Mouse (Mus musculus) liver, embryonic 13.5 days (tissue): ENCODE results near the gene Arhgap21. TPM values are rescaled to one million over a fixed set of nuclear protein-coding genes. Genes with fewer than 3 reads are reported as not detected.

ENCODE experiments used
- ATAC-seq: fragments of 200-750 bp; cut with Nextera tagmentation; 2 replicates; pipeline ENCODE4 v1.8.0; 2017; ENCODE audit warnings: low read depth, mild to moderate bottlenecking, moderate number of reproducible peaks, moderate library complexity
- DNase-seq: peaks from one replicate; pipeline ENCODE4 v3.0.0; 2022
- H3K27ac ChIP-seq: fragments of 300-500 bp; sonication (generic); 2 replicates; pipeline ENCODE4 v1.5.1; 2015; ENCODE audit warnings: moderate library complexity, mild to moderate bottlenecking, inconsistent platforms
- H3K27me3 ChIP-seq: fragments of 300-500 bp; sonication (generic); 2 replicates; pipeline ENCODE4 v1.6.1; 2015; ENCODE audit warnings: mild to moderate bottlenecking, inconsistent platforms
- H3K36me3 ChIP-seq: fragments of 300-500 bp; sonication (generic); 2 replicates; pipeline ENCODE4 v1.6.1; 2015; ENCODE audit warnings: mild to moderate bottlenecking, inconsistent platforms
- H3K4me1 ChIP-seq: fragments of 300-500 bp; sonication (generic); replicated peaks from 2 replicates; pipeline ENCODE4 v1.6.1; 2015; ENCODE audit warnings: inconsistent platforms
- H3K4me2 ChIP-seq: fragments of 300-500 bp; sonication (generic); 2 replicates; pipeline ENCODE4 v1.6.1; 2015; ENCODE audit warnings: inconsistent platforms, mild to moderate bottlenecking, moderate library complexity
- H3K4me3 ChIP-seq: fragments of 300-500 bp; sonication (generic); replicated peaks from 2 replicates; pipeline ENCODE4 v1.5.1; 2015; ENCODE audit warnings: mild to moderate bottlenecking, inconsistent platforms
- H3K9ac ChIP-seq: fragments of 300-500 bp; sonication (generic); 2 replicates; pipeline ENCODE4 v1.6.1; 2015; ENCODE audit warnings: mild to moderate bottlenecking, inconsistent platforms
- H3K9me3 ChIP-seq: fragments of 300-500 bp; sonication (generic); replicated peaks from 2 replicates; pipeline ENCODE4 v1.6.1; 2016; ENCODE audit warnings: inconsistent platforms
- whole genome bisulfite sequencing: fragments of 180-500 bp; shearing (Covaris S2); methylation state at CpG from one replicate; pipeline ENCODE4 v1.1.7; 2015; ENCODE audit not compliant: insufficient replicate concordance; 5-methylcytosine and 5-hydroxymethylcytosine counted together
- polyA plus RNA-seq: library from polyadenylated mRNA; unstranded; fragments of >200 nt; fragmentation: Nextera tagmentation; extraction: Ambion mirVana; gene quantifications from 2 replicates; pipeline ENCODE4 v1.2.1, GENCODE M21; 2015

The Arhgap21 gene
- polyA plus RNA-seq, 1 experiment from 2014 or later, result 6.9 TPM

DNA sequence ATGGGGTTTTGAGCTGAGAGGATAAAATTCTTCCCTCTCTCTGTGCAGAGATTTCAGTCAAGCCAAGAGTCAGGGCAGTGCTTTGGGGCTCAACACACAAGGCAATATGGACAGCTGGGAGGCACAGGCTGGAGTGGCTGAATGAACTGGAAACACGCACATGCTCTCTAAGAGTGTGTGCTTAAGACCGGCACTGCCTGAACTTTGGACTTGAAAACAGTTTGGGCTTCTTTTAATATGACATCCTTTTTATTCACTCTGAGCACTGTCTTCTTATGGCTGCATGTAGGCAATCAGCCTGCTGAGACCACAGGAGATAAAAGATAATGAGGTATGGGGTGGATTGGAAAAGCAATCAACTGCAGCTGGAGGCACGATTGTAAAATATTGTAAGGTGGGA, 137.8 kb downstream of the Arhgap21 start:
- H3K36me3 ChIP-seq, result no peaks in the 10 kb centered on the region
- H3K27ac ChIP-seq, result no peak overlapping the region
- H3K9me3 ChIP-seq, result no peaks in the 10 kb centered on the region
- H3K4me1 ChIP-seq, result no peaks in the 10 kb centered on the region
- no peak overlapping the region for H3K4me3 ChIP-seq
- no peak for DNase-seq
- H3K4me2 ChIP-seq, result no peak overlapping the region
- no peak for ATAC-seq
- 67% methylated on average over 3 of the region's 3 CpGs for WGBS
- no peaks in the 10 kb centered on the region for H3K27me3 ChIP-seq
- H3K9ac ChIP-seq, result no peak overlapping the region

DNA sequence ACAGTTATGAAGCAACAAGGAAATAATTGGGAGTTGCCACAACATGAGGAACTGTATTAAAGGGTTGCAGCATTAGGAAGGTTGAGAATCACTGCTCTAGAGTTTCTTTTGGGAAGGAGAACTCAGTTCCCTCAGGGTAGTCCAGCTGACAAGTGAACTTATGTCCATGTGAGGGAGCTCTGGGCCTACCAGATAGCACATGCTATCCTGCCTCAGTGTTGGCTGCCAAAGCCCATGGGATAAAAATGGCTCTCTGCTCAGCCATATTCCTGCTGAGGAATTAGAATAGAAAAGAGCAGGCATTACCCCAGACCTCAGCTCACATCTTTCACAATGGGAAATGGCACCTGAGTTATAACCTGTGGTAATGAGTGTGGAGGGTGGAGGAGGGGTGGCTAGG, 142.4 kb downstream of the Arhgap21 start:
- no peaks in the 10 kb centered on the region for H3K9me3 ChIP-seq
- ATAC-seq, result no peak
- H3K4me3 ChIP-seq, result no peak overlapping the region
- H3K4me1 ChIP-seq, result no peaks in the 10 kb centered on the region
- H3K27me3 ChIP-seq, result no peaks in the 10 kb centered on the region
- H3K36me3 ChIP-seq, result no peaks in the 10 kb centered on the region
- DNase-seq, result no peak
- no peak overlapping the region for H3K9ac ChIP-seq
- no peak overlapping the region for H3K27ac ChIP-seq
- H3K4me2 ChIP-seq, result no peak overlapping the region

DNA sequence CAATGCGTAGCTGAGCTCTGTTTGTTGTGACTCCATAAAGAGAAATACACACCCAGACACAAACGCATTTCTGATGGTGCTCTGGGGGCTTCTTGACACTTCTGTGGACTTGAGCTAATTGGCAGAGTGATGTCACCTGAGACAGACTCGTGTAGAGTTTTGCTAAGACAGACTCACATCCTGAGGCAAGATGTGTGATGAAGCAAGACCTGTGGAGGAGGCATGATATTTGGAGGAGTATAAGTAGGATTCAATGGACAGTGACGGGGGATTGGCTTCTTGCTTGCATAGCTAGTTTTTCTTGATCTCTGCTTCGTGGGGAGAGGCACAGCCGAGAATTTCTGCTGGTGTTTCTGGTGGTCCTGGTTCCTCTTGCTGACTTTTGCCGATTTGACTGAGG, 150.5 kb downstream of the Arhgap21 start:
- Histone ChIP-seq H3K4me2 (no peak overlapping the region), H3K27me3 (no peaks in the 10 kb centered on the region), H3K4me3 (no peak overlapping the region), H3K27ac (no peak overlapping the region), H3K9ac (no peak overlapping the region), H3K9me3 (no peaks in the 10 kb centered on the region), H3K4me1 (no peaks in the 10 kb centered on the region), H3K36me3 (no peaks in the 10 kb centered on the region)
- WGBS, result 63% methylated on average over 7 of the region's 7 CpGs
- no peak for DNase-seq
- no peak for ATAC-seq

DNA sequence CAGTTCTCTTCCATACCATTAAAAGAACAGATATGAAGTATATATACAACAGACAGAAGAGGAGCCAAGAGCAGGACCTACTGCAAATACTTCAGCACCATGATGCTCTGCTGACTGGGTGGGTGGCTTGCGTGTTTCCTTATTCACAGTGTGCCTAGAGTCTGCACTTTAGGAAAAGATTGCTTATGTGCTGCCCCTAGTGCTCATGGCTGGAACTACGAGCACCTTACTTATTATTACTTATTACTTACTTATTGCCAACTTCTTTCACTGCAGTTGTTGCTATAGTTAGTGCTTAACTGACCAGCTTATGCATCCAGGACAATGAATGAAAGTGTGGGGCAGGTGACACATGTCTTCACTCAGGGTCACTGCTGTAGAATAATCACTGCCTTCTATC, 154.7 kb downstream of the Arhgap21 start:
- H3K4me2 ChIP-seq, result no peak overlapping the region
- DNase-seq (no peak), ATAC-seq (no peak)
- no peak overlapping the region for H3K4me3 ChIP-seq
- no peak overlapping the region for H3K9ac ChIP-seq
- no peaks in the 10 kb centered on the region for H3K27me3 ChIP-seq
- H3K36me3 ChIP-seq, result no peaks in the 10 kb centered on the region
- H3K27ac ChIP-seq, result no peak overlapping the region
- WGBS, result 69% methylated on average over 2 of the region's 2 CpGs
- H3K4me1 ChIP-seq, result no peaks in the 10 kb centered on the region
- H3K9me3 ChIP-seq, result no peaks in the 10 kb centered on the region

DNA sequence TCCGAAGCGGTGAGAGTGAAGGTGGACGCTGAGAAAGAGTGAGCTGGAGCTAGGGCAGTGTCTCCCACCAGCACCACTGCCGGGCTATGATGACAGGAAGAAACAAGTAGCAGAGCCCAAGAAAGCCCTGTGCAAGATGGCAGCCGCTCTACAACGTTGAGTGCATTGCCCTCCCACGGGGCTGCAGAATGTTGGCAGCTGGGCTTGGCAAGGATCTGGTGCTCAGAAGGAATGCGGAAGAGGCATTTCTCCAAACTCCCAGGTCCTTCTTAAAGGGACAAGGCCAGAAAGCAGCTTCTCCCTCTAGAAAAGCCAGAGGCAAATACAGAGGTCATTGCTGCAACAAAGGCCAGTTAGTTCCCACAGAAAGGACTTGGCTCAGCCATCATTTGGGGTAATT, 157.2 kb downstream of the Arhgap21 start:
- H3K4me3 ChIP-seq, result no peak overlapping the region
- no peaks in the 10 kb centered on the region for H3K36me3 ChIP-seq
- DNase-seq (no peak), ATAC-seq (no peak)
- no peak overlapping the region for H3K9ac ChIP-seq
- H3K4me2 ChIP-seq, result no peak overlapping the region
- no peaks in the 10 kb centered on the region for H3K27me3 ChIP-seq
- WGBS, result 73% methylated on average over 8 of the region's 8 CpGs
- no peak overlapping the region for H3K27ac ChIP-seq
- no peaks in the 10 kb centered on the region for H3K9me3 ChIP-seq
- H3K4me1 ChIP-seq, result no peaks in the 10 kb centered on the region

DNA sequence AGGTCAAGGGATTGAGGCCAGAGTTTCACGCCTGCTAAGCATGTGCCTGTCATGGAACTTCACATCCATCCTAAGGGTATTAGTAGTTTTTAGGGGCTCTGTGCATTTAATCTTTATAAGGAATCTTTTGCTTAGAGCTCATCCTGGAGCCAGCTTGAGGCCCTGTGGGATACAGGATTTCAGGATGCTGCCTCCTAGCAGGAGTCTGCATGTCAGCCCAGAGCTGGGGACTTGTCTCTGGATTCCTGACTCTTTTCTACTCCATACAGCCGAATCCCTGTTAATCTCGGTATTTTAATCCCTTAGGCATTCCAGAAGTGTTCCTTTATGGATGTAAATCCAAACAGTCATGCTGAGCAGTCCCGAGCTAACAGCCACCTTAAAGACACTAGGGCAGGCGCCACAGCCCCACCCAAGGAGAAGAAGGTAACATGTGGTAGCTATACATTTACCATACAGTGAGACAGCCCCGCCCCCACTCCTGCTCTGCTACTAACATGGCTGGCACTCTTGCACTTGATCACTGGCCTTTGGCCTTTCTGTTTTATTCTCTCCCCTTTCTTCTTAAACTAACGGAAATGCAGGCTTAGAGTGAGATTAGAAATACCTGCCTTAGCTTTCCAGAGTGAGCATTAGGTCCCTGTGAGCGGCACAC, 167.3 kb downstream of the Arhgap21 start:
- no peak overlapping the region for H3K4me3 ChIP-seq
- 61% methylated on average over 8 of the region's 8 CpGs for WGBS
- ATAC-seq, result no peak
- H3K27ac ChIP-seq, result no peak overlapping the region
- no peaks in the 10 kb centered on the region for H3K36me3 ChIP-seq
- H3K4me1 ChIP-seq, result no peaks in the 10 kb centered on the region
- H3K9ac ChIP-seq, result no peak overlapping the region
- DNase-seq, result no peak
- no peak overlapping the region for H3K4me2 ChIP-seq
- H3K27me3 ChIP-seq, result no peaks in the 10 kb centered on the region
- H3K9me3 ChIP-seq, result no peaks in the 10 kb centered on the region

Other genes with a start within 250 kb of the Arhgap21 start
- not detected in 2 replicates for gene Enkur, start 236.5 kb upstream of the Arhgap21 start, polyA plus RNA-seq
- gene Thnsl1, start 236.8 kb upstream of the Arhgap21 start, polyA plus RNA-seq, result 1.7 and 2.6 TPM in 2 replicates